Mouse (Mus musculus) stomach, postnatal 0 days (tissue): ENCODE measurements around the gene 2210011C24Rik. TPM values are rescaled to one million over a fixed set of nuclear protein-coding genes. Genes with fewer than 3 reads are reported as not detected.
"Not testable (repeated sequence)": the region's sequence is repeated elsewhere in the genome, so short reads cannot be mapped to it uniquely, and the experiment has no call there.

Source experiments
- ATAC-seq: fragments of 200-750 bp; cut with Nextera tagmentation; 2 replicates; pipeline ENCODE4 v1.8.0; 2017; ENCODE audit not compliant: low FRiP score, low TSS enrichment
- DNase-seq: peaks from one replicate; pipeline ENCODE4 v3.0.0-alpha.2; 2016; ENCODE audit warnings: low spot score
- H3K27ac ChIP-seq: fragments of 300-500 bp; sonication (generic); replicated peaks from 2 replicates; pipeline ENCODE4 v1.5.1; 2014; ENCODE audit warnings: mild to moderate bottlenecking, control low read depth
- H3K27me3 ChIP-seq: fragments of 300-500 bp; sonication (generic); 2 replicates; pipeline ENCODE4 v1.6.1; 2014; ENCODE audit warnings: low read length; ENCODE audit not compliant: control insufficient read depth, insufficient read depth
- H3K36me3 ChIP-seq: fragments of 300-500 bp; sonication (generic); 2 replicates; pipeline ENCODE4 v1.6.1; 2014; ENCODE audit warnings: low read length, mixed read lengths; ENCODE audit not compliant: control insufficient read depth, insufficient read depth
- H3K4me1 ChIP-seq: fragments of 300-500 bp; sonication (generic); replicated peaks from 2 replicates; pipeline ENCODE4 v1.6.1; 2014; ENCODE audit warnings: antibody characterized with exemption; ENCODE audit not compliant: control insufficient read depth, insufficient read depth
- H3K4me2 ChIP-seq: fragments of 300-500 bp; sonication (generic); replicated peaks from 2 replicates; pipeline ENCODE4 v1.6.1; 2014; ENCODE audit warnings: low read depth, mild to moderate bottlenecking, control low read depth, moderate library complexity
- H3K4me3 ChIP-seq: fragments of 300-500 bp; sonication (generic); 2 replicates; pipeline ENCODE4 v1.5.1; 2014; ENCODE audit warnings: low read depth, low read length, control low read depth
- H3K9ac ChIP-seq: fragments of 300-500 bp; sonication (generic); 2 replicates; pipeline ENCODE4 v1.6.1; 2014; ENCODE audit warnings: mild to moderate bottlenecking, low read length, control low read depth, mixed read lengths
- H3K9me3 ChIP-seq: fragments of 300-500 bp; sonication (generic); 2 replicates; pipeline ENCODE4 v1.6.1; 2016; ENCODE audit warnings: low read length; ENCODE audit not compliant: control insufficient read depth
- CTCF ChIP-seq: IDR thresholded peaks from 2 replicates; pipeline ENCODE4 v1.5.1; 2016; ENCODE audit warnings: antibody characterized with exemption, low read depth, mild to moderate bottlenecking, moderate library complexity
- EP300 ChIP-seq: optimal IDR thresholded peaks from 2 replicates; pipeline ENCODE3; 2016; ENCODE audit warnings: antibody characterized with exemption
- WGBS: fragments of 180-500 bp; shearing (Covaris S2); extraction: QIAGEN DNeasy Blood & Tissue Kit; methylation state at CpG from one replicate; pipeline ENCODE4 v1.1.7; 2014; 5-methylcytosine and 5-hydroxymethylcytosine counted together
- polyA plus RNA-seq: library from polyadenylated mRNA; unstranded; fragments of >200 nt; fragmentation: Nextera tagmentation; extraction: Ambion mirVana; gene quantifications from 2 replicates; pipeline ENCODE4 v1.2.1, GENCODE M21; 2015

The 2210011C24Rik gene
- polyA plus RNA-seq, 1 experiment from 2014 or later: 5.8 TPM

DNA sequence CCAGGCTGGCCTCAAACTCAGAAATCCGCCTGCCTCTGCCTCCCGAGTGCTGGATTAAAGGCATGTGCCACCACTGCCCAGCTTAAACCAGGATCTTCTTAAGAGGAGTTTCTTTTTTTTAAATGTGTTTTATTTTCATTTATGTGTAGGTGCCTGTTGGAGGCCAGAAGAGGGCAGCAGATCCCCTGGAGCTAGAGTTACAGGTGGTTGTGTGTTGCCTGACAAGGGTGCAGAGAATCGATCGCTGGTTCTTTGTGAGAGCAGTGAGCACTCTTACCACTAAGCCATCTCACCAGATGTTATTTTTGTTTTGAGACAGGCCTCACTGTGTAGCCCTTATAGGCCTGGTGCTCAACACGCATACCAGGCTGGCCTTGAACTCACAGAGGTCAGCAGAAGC is 3.9 kb upstream of the 2210011C24Rik start:
- DNase-seq (no peak), ATAC-seq (no peak)
- Histone ChIP-seq H3K36me3 (no peaks in the 10 kb centered on the region), H3K4me3 (no peak overlapping the region), H3K27ac (no peak overlapping the region), H3K27me3 (peaks cover 12% of the 10 kb centered on the region; the same call in 1 of the 2 replicates), H3K4me1 (peaks cover 6% of the 10 kb centered on the region), H3K9me3 (no peaks in the 10 kb centered on the region), H3K4me2 (no peak overlapping the region), H3K9ac (no peak overlapping the region)
- WGBS: 94% methylated on average over 5 of the region's 5 CpGs
- TF ChIP-seq CTCF: no peak
- TF ChIP-seq EP300: no peak

DNA sequence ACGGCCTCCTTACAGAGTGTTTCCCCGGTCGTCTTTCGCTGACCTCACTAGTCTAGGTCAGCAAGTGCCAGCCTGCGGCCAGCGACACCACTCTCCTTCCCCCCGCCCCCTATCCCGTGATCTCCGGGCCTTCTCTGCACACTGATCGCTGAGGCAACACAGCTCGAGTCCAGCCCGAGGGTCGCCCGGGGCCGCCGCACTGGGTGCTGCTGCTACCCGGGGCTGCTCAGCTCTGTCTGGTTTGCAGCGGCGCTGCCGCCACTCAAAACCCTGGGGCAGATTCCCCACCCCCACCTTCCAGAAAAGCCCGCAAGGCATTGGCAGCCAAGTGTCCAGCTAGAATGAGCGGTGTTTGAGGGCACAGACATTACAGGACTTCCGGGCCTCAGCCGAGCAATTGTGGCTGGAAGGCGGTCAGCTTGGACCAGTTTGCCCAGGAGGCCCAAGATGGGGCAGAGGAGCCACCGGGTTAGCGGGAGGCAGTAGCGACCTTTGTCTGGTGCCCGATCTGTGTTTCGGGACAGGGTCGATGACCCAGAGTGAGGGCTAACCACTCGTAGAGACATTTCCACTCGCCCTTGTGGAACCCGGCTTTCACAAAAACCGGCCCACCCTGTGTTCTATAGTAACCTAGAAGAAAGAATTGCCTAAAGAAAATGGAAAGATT is 661 bp upstream of the 2210011C24Rik start:
- H3K27ac ChIP-seq: no peak overlapping the region
- H3K9ac ChIP-seq: no peak overlapping the region
- 21% methylated on average over 35 of the region's 35 CpGs for WGBS
- no peaks in the 10 kb centered on the region for H3K9me3 ChIP-seq
- DNase-seq (no peak), ATAC-seq (0 out of 2 replicates have a peak, but pooled peaks have one; percentile 17)
- H3K4me3 ChIP-seq: peak overlapping the region; percentile 46; the same call in 1 of the 2 replicates
- H3K27me3 ChIP-seq: peaks cover 15% of the 10 kb centered on the region; the same call in 1 of the 2 replicates
- TF ChIP-seq EP300 (no peak), CTCF (no peak)
- H3K4me2 ChIP-seq: peak overlapping the region; percentile 91
- H3K36me3 ChIP-seq: no peaks in the 10 kb centered on the region
- H3K4me1 ChIP-seq: peaks cover 12% of the 10 kb centered on the region

DNA sequence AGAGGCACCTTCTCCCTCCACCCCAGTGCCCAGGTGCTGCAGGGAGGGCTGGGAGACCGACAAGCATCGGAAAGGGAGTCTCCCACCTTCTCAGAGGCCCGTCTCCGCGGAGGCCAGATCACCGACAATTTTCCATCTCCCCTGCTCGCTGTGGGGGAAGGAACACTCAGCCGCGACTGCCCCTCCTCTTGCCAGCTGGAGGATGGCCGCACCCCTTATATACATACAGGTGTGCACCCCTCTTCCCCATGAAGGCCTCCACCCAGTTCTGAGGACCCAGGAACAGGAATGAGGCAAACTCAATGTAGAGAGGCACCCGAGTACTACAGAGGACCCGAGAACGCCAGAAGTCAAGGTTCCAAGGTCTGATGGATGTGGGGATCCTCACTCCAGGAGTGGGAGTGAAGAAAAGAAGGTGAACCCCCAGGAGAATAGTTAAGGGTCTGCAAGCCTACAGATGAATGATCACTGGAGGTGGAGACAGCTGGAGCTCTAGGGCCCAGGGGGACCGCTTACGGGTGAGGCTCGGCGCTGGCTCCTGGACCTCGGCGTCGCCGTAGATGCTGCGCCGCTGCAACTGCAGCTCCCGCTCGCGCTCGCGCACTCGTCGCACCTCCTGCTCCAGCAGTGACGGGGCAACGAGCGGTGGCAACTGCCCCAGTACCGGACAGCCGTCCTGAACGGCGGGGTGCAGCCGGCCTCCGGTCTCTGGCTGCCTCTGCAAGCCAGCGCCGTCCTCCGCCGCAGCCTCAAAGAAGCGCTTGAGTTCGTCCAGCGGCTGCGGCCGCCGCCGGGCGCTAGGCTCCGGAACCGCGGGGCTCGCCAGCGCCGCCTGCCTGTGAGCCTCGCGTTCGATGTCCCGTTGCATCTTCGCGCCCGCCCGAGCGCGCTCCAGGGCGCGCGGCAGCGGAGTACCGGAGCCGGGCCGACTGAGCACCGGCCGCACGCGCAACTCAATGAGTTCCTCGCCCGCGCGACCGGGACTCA is 1.1 kb downstream of the 2210011C24Rik start:
- Histone ChIP-seq H3K36me3 (no peaks in the 10 kb centered on the region), H3K9me3 (no peaks in the 10 kb centered on the region), H3K9ac (peak overlapping the region; percentile 48), H3K27me3 (peaks cover 15% of the 10 kb centered on the region; the same call in 1 of the 2 replicates), H3K4me3 (peak overlapping the region; percentile 46), H3K27ac (no peak overlapping the region), H3K4me1 (peaks cover 12% of the 10 kb centered on the region), H3K4me2 (peak overlapping the region; percentile 91)
- peak; percentile 82 for DNase-seq
- peak; percentile 77 for TF ChIP-seq CTCF
- no peak for TF ChIP-seq EP300
- WGBS: 2% methylated on average over 63 of the region's 83 CpGs
- ATAC-seq: peak; percentile 56

DNA sequence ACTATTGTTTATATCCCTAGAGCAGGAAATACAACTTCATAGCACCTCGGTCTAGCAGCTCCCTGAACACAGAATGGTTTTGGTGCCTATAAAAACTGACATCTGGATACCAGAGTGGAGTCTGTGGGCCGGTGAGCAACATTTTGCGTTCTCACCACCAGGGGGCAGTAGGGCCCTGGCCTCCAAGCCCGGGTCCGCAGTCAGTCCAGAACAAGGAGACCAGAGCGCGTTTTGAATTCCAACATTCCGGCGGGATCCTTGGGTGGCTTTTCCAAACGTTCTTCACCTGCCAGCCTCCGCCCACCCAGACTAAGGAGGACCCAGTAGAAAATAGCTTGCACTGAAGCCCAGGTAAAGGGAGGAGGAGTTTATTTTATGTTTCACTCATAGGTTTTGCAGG is 2.1 kb downstream of the 2210011C24Rik start:
- DNase-seq: peak; percentile 86
- 1% methylated on average over 11 of the region's 11 CpGs for WGBS
- H3K4me1 ChIP-seq: peaks cover 12% of the 10 kb centered on the region
- H3K9ac ChIP-seq: no peak overlapping the region
- no peaks in the 10 kb centered on the region for H3K36me3 ChIP-seq
- no peaks in the 10 kb centered on the region for H3K9me3 ChIP-seq
- H3K27ac ChIP-seq: no peak overlapping the region
- no peak overlapping the region for H3K4me2 ChIP-seq
- peaks cover 15% of the 10 kb centered on the region; the same call in 1 of the 2 replicates for H3K27me3 ChIP-seq
- ATAC-seq: peak; percentile 57; the same call in 1 of the 2 replicates
- 0 out of 2 replicates have a peak overlapping the region, but pooled peaks have one; percentile 3 for H3K4me3 ChIP-seq
- TF ChIP-seq CTCF: peak; percentile 97
- no peak for TF ChIP-seq EP300

DNA sequence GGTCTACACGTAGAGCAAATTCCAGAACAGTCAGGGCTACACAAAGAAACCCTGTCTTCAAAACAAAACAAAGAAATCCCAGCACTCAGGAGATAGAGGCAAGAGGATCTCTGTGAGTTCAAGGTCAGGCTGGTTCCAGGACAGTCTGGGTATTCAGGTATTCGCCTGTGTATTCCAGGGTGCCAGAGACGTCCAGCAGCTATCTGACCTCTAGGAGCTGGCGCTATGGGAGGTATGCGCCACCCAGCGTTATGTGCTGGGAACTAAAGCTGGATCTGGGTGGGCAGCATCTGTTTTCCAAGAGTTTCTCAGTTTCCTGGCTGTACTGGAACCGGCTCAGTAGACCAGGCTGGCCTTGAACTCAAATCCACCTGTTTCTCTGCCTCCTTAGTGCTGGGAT is 3.6 kb downstream of the 2210011C24Rik start:
- Histone ChIP-seq H3K27me3 (peaks cover 15% of the 10 kb centered on the region; the same call in 1 of the 2 replicates), H3K36me3 (no peaks in the 10 kb centered on the region), H3K4me3 (no peak overlapping the region), H3K9ac (no peak overlapping the region), H3K9me3 (no peaks in the 10 kb centered on the region), H3K4me2 (no peak overlapping the region), H3K4me1 (peaks cover 16% of the 10 kb centered on the region), H3K27ac (no peak overlapping the region)
- peak; percentile 61 for TF ChIP-seq CTCF
- no peak for TF ChIP-seq EP300
- DNase-seq (peak; percentile 34), ATAC-seq (no peak)
- 40% methylated on average over 7 of the region's 7 CpGs for WGBS

DNA sequence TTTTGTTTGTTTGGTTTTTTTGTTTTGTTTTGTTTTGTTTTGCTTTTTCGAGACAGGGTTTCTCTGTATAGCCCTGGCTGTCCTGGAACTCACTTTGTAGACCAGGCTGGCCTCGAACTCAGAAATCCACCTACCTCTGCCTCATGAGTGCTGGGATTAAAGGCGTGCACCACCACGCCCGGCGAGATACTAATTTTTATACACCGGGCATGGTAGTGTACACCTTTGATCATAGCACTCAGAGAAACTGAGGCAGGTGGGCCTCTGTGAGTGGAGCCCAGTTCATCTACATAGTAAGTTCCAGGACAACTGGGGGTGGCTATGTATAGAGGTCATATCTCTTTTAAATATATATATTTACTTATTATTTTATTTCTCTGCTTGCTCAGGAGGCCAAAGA is 6.5 kb downstream of the 2210011C24Rik start:
- H3K4me2 ChIP-seq, H3K9ac ChIP-seq, ATAC-seq, DNase-seq, H3K36me3 ChIP-seq, H3K27ac ChIP-seq, H3K27me3 ChIP-seq, H3K4me1 ChIP-seq, H3K9me3 ChIP-seq, H3K4me3 ChIP-seq: not testable (repeated sequence)
- WGBS: 89% methylated on average over 7 of the region's 7 CpGs
